Mouse (Mus musculus) E14TG2a.4 (cell line): ENCODE data around the gene Xirp1.

Experiments used
- H3K27me3 ChIP-seq: 2 replicates; pipeline ENCODE4 v1.6.1; 2014; ENCODE audit warnings: low read length, control low read depth; ENCODE audit not compliant: insufficient read depth
- H3K36me3 ChIP-seq: 2 replicates; pipeline ENCODE4 v1.6.1; 2014; ENCODE audit warnings: low read length, control low read depth; ENCODE audit not compliant: insufficient read depth
- H3K4me1 ChIP-seq: replicated peaks from 2 replicates; pipeline ENCODE4 v1.6.1; 2014; ENCODE audit warnings: low read depth, low read length, control low read depth
- H3K4me3 ChIP-seq: replicated peaks from 2 replicates; pipeline ENCODE4 v1.5.1; 2014; ENCODE audit warnings: mild to moderate bottlenecking, low read length
- H3K9me3 ChIP-seq: 2 replicates; pipeline ENCODE4 v1.6.1; 2014; ENCODE audit warnings: low read length, control low read depth
- CTCF ChIP-seq: conservative IDR thresholded peaks from 2 replicates; pipeline ENCODE4 v1.5.1; 2014; ENCODE audit warnings: low read length
- NANOG ChIP-seq: IDR thresholded peaks from 2 replicates; pipeline ENCODE4 v1.6.1; 2014; ENCODE audit warnings: borderline replicate concordance, low read length, mixed read lengths
- POU5F1 ChIP-seq: IDR thresholded peaks from 2 replicates; pipeline ENCODE4 v1.6.1; 2014; ENCODE audit warnings: low read length, borderline replicate concordance

The Xirp1 gene

GRCm38 (mm10) chr9:120056201-120056600 is 32.8 kb upstream of the Xirp1 start:
- Histone ChIP-seq H3K4me1 (peaks cover 10% of the 10 kb centered on the region), H3K4me3 (no peak overlapping the region), H3K9me3 (no peaks in the 10 kb centered on the region), H3K27me3 (0 out of 2 replicates have a peak, but pooled peaks cover 5% of the 10 kb centered on the region), H3K36me3 (no peaks in the 10 kb centered on the region)
- TF ChIP-seq NANOG, result no peak
- TF ChIP-seq POU5F1, result no peak
- TF ChIP-seq CTCF, result no peak

GRCm38 (mm10) chr9:120054545-120055277 is 31.3 kb upstream of the Xirp1 start:
- TF ChIP-seq POU5F1 (no peak), CTCF (no peak), NANOG (no peak)
- Histone ChIP-seq H3K4me3 (no peak overlapping the region; the same call in 1 of the 2 replicates), H3K36me3 (no peaks in the 10 kb centered on the region), H3K4me1 (peaks cover 10% of the 10 kb centered on the region), H3K27me3 (0 out of 2 replicates have a peak, but pooled peaks cover 11% of the 10 kb centered on the region), H3K9me3 (no peaks in the 10 kb centered on the region)

GRCm38 (mm10) chr9:120049407-120049806 is 26.0 kb upstream of the Xirp1 start:
- TF ChIP-seq NANOG (no peak), CTCF (no peak), POU5F1 (no peak)
- no peaks in the 10 kb centered on the region for H3K36me3 ChIP-seq
- H3K4me1 ChIP-seq, result peaks cover under 1% of the 10 kb centered on the region
- H3K27me3 ChIP-seq, result 0 out of 2 replicates have a peak, but pooled peaks cover 13% of the 10 kb centered on the region
- no peaks in the 10 kb centered on the region for H3K9me3 ChIP-seq
- no peak overlapping the region for H3K4me3 ChIP-seq

- Histone ChIP-seq H3K27me3 (0 out of 2 replicates have a peak, but pooled peaks cover 13% of the 10 kb centered on the region), H3K4me3 (no peak overlapping the region), H3K4me1 (0 out of 2 replicates have a peak, but pooled peaks cover 4% of the 10 kb centered on the region), H3K9me3 (no peaks in the 10 kb centered on the region), H3K36me3 (no peaks in the 10 kb centered on the region)
- TF ChIP-seq NANOG, result no peak
Observed at GRCm38 (mm10) chr9:120048495-120048894, 25.1 kb upstream of the Xirp1 start.

GRCm38 (mm10) chr9:120043115-120043514 is 19.7 kb upstream of the Xirp1 start:
- TF ChIP-seq CTCF (no peak), POU5F1 (no peak), NANOG (no peak)
- H3K27me3 ChIP-seq, result peaks cover 6% of the 10 kb centered on the region; the same call in 1 of the 2 replicates
- H3K36me3 ChIP-seq, result no peaks in the 10 kb centered on the region
- H3K9me3 ChIP-seq, result peaks cover 7% of the 10 kb centered on the region; the same call in 1 of the 2 replicates
- H3K4me3 ChIP-seq, result no peak overlapping the region
- 0 out of 2 replicates have a peak, but pooled peaks cover 5% of the 10 kb centered on the region for H3K4me1 ChIP-seq

GRCm38 (mm10) chr9:120037414-120037813 is 14.0 kb upstream of the Xirp1 start:
- H3K9me3 ChIP-seq, result peaks cover 7% of the 10 kb centered on the region; the same call in 1 of the 2 replicates
- H3K4me1 ChIP-seq, result no peaks in the 10 kb centered on the region
- TF ChIP-seq NANOG, result no peak
- no peak for TF ChIP-seq CTCF
- TF ChIP-seq POU5F1, result no peak
- no peak overlapping the region for H3K4me3 ChIP-seq
- no peaks in the 10 kb centered on the region for H3K36me3 ChIP-seq
- peaks cover 6% of the 10 kb centered on the region; the same call in 1 of the 2 replicates for H3K27me3 ChIP-seq

GRCm38 (mm10) chr9:120034375-120034774 is 11.0 kb upstream of the Xirp1 start:
- no peaks in the 10 kb centered on the region for H3K4me1 ChIP-seq
- no peaks in the 10 kb centered on the region for H3K27me3 ChIP-seq
- H3K36me3 ChIP-seq, result no peaks in the 10 kb centered on the region
- TF ChIP-seq CTCF (no peak), NANOG (no peak), POU5F1 (no peak)
- no peaks in the 10 kb centered on the region for H3K9me3 ChIP-seq
- H3K4me3 ChIP-seq, result no peak overlapping the region

- TF ChIP-seq CTCF (no peak), POU5F1 (no peak), NANOG (no peak)
- no peaks in the 10 kb centered on the region for H3K9me3 ChIP-seq
- no peaks in the 10 kb centered on the region for H3K27me3 ChIP-seq
- peaks cover under 1% of the 10 kb centered on the region for H3K4me1 ChIP-seq
- no peaks in the 10 kb centered on the region for H3K36me3 ChIP-seq
- H3K4me3 ChIP-seq, result no peak overlapping the region
Observed at GRCm38 (mm10) chr9:120032710-120033109, 9.3 kb upstream of the Xirp1 start.
